Mouse (Mus musculus): Measurements from ENCODE around the gene Efna4.

Efna4 gene

DNA sequence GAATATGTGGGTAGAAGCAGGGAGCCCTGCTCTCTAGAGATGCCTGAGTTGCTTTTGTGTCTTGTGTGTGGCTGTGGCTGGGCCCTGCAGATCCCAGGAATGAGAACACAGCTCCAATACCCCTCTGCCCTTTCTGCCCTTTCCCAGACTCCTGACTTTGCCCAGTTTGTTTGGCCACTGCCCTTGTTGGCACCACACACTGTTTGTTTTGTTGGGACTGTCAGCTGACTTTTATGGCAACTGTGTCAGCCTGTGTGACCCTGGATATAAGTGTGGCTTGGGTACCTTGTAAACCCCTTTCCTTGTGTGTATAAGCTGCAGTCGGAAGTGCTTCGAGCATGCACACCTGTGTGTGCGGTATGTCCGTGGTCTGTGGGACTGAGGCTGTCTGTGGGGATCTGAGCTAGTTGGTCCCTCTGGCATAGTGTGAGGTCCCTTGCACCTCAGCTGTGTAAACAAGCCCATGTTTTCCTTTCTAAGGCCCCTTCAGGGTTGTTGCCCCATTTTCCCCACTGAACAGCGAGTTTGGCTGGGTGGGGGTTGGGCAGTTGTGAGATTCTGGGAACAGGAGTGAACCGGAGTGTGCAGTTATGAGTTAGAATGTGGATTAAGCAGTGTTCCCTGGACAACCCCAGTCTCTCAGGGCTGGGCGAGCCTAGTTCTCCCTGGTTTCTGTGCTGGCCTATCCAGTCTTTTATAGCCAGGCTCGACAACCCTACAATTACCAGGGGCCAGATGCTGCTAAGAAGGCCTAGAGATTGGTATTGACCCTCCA lies 32.1 kb downstream of the Efna4 start:
- DNase-seq (ENCODE audit: low spot score) = no peak

GRCm38 (mm10) chr3:89305105-89305504 lies 32.7 kb downstream of the Efna4 start:
- no peak for DNase-seq (ENCODE audit: low spot score)

DNA sequence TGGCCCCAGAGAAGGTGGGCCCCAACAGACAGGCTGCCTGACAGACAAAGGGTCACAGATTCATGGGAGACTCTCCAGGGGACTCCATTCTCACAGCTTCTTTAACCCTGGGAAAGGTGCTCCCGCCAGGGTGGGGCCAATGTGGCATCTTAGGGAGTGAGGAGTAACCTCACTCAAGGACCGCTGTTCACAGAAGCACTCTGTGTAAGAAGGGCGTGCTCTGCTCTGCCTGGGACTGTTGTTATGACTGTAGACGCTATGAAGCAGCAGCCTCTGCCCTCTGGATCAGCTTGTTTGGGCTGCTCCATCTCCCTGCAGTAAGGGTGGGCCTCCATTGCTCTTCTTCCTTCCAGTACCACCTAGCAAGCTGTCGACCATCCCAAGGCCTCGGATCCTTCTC lies 33.4 kb downstream of the Efna4 start:
- DNase-seq (ENCODE audit: low spot score) = no peak

- no peak for DNase-seq (ENCODE audit: low spot score)
These were observed 37.3 kb downstream of the Efna4 start for GRCm38 (mm10) chr3:89300514-89300913.

GRCm38 (mm10) chr3:89300071-89300470 lies 37.8 kb downstream of the Efna4 start:
- no peak for DNase-seq (ENCODE audit: low spot score)

DNA sequence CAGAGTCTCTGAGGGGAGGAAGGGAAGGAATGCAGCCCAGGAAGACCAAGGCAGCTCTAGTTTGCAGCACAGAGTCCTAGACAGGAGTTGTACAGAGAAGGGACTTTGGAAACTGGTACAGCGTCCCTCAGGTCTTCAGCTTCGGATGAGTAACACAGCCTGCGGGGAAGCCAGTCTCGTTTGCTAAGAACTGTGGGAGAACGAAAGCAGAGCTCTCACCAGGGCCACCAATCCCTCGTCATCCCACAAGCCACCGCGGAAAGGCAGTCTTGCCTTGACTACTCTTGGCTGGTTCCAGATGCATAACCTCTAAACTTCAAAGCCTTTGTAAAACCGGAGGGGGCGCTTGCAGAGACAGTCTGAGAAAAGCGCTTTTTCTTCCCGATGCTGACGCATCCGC lies 38.3 kb downstream of the Efna4 start:
- DNase-seq (ENCODE audit: low spot score) = no peak

DNA sequence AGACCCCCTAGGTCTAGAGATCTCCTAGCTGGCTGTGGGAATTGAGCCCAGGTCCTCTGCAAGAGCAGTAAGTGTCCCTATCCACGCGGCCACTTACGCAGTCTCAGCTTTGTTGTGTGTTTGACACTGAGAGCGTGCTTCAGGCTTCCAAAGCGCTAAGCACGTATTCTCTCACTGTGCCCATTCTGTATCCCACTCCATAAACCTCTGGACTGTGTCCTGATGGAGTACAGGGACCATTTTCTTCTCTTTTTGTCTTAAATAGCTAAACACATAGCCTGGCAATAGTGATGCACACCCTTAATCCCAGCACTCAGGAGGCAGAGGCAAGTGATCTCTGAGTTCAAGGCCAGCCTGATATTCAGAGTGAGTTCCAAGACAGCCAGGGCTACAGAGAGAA lies 38.9 kb downstream of the Efna4 start:
- no peak for DNase-seq (ENCODE audit: low spot score)

DNA sequence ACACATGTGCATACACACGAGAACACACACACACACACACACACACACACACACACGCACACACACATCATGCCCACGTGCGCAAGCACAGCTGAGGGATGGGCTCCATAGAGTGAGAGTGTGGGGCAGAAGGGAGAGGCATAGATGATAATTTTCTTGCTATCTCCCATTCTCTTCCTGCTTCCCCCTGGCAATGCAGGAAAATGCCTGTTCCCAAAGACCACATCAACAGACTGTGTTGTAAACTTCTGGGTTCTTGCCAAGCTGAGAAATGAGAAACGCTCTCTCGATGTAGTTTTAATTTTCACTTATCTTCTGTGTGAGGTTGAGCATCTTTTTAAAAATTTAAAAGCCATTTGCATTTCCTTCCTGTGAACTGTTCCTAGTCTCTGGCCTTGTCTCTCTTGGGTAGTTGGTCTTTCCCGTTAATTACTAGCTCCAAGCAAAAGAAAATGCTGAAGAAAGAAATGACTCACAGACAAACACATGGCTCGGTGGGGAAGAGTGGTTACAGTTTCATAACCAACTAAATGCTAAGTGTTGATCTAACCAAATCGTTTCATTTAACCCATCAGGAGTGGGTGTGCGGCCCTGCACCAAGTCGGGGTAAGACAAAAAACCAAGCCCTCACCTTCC lies 40.9 kb downstream of the Efna4 start:
- DNase-seq (ENCODE audit: low spot score) = no peak

DNA sequence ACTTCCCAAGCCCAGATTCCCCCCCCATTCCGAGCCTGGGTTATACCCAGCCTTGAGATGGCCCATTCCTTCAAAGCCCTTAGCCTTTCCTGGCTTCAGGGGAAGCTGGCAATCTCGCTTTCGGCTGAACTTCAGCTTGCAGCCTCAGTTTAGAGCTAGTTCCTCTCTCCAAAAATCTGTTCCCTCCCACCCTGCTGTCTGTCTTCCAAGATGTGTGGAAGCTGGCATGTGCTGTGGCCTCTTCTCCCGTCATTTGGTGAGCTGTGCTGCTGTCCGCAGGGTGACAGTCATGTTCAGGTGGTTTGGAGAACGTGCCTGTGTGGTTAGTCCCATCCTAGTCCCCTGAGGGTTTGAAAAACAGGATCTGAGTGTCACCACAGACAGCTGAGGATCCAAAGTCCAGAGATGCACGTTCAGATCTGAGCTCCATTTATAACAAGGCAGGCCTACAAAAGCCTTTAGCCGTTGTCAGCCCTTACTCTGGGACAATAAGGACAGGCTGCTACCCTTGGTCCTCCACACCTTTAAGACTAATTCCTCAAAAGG lies 42.1 kb downstream of the Efna4 start:
- no peak for DNase-seq (ENCODE audit: low spot score)

DNA sequence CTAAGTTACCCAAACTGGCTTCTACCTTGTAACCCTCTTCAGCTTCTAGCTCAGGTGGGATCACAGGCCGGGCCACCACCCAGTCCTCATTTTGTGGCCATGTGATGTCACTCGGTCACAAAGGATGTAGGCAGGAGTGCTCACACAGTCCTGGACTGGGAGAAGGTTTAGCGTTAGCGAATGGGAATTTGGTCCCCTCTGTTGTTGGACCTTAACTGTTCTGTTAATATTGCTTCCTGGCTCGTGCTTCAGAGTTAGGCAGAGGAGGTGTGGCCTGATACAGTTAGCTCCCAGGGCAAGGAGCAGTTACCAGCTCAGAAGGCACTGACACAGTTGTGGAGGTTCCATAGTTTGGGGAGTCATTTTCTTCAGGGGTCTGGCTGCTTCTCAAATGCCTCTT lies 43.6 kb downstream of the Efna4 start:
- no peak for DNase-seq (ENCODE audit: low spot score)

GRCm38 (mm10) chr3:89293247-89293918 lies 44.4 kb downstream of the Efna4 start:
- DNase-seq (ENCODE audit: low spot score) = peak; percentile 76

- DNase-seq (ENCODE audit: low spot score) = no peak
These were observed 45.5 kb downstream of the Efna4 start for GRCm38 (mm10) chr3:89292303-89292702.

- DNase-seq (ENCODE audit: low spot score) = no peak
These were observed 46.0 kb downstream of the Efna4 start for GRCm38 (mm10) chr3:89291874-89292273.

- peak; percentile 76 for DNase-seq (ENCODE audit: low spot score)
These were observed 49.3 kb downstream of the Efna4 start for GRCm38 (mm10) chr3:89288503-89288928.

DNA sequence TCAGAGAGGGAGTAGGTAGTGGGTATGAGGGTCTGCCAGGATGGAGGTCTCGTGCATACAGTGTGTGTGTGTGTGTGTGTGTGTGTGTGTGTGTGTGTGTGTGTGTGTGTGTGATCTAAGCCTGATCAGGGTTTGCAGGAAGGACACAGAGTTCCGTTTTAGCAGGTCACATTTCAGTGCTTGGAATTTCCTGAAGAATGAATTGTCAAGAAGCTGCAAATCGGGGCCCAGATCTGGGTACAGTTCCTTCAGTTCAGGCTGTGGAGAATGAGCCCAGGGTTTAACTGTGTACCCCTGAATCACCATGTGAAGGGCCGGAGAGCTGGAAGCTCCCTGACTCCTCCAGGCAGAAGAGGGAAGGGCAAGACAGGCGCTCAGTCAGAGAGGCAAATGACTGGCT lies 50.5 kb downstream of the Efna4 start:
- DNase-seq (ENCODE audit: low spot score) = no peak

DNA sequence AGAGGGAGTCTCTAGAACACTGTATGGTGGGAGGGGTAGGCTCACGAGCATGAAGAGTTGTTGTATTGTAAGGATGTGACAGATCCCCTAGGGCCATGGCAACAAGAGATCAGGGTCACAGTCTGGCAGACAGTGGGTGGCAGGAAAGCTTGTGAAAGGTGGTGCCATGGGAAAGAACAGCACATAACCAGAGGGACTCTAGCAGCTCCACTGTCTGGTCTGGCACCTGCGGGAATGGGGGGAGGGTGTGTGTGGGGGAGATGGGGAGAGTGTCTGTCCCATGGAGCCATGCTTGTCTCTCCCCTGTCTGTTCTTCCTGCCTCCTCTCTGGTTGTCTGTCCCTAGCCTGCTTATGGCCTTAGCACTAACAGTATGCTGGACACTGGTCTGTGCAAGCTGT lies 52.3 kb downstream of the Efna4 start:
- DNase-seq (ENCODE audit: low spot score) = no peak

- DNase-seq (ENCODE audit: low spot score) = no peak
These were observed 53.6 kb downstream of the Efna4 start for GRCm38 (mm10) chr3:89284261-89284660.

Measured in yolk sac, embryonic 10.5 days (tissue).